Mouse (Mus musculus): ENCODE measurements around the gene Sctr.

The Sctr gene

DNA sequence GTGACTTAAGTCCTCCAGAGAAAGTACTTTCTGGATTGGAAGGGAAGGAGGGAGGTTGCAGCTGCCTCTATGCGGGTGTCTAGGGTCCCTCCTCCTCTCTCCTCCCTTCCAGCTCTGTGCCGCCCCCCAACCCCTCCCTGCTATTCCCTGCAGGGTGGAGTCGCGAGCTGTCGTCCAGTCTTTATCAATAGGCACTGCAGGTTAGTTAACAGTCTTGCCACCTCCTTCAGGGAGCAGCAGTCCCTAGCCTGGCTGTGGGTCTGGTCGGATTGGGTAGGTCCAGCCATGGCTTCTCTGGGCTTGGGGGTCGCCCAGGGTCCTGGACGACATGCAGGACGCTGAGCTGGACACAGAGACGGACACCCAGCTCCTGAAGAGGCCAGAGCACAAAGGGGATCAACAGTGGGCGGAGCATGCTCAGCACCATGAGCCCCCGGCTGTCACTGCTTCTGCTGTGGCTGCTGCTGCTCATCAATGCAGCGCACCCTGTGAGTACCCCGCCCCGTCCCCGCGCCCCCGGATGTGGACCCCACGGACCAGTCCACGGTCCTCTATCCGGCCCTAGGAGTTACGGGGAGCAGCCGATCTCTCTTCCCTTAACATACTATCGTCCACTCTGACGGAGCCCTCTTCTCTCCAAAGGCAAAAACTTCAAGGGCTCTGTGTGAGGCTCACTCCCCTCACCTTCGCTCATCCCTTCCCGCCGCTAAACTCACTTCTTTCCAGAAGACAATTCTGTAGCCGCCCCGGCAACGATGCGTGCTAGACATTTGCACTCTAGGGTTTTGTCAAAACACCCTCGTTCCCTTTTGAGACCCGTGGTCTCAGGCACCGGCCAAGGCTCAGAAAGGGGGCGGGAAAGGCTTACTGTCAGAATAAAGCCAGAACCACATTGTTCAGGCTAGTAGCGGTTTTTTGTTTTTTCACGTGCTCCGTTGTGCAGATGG is at the start of gene Sctr:
Gene Sctr (plus strand): TSS at position 51 of the 947 bp plus-strand sequence.
- DNase-seq = no peak

DNA sequence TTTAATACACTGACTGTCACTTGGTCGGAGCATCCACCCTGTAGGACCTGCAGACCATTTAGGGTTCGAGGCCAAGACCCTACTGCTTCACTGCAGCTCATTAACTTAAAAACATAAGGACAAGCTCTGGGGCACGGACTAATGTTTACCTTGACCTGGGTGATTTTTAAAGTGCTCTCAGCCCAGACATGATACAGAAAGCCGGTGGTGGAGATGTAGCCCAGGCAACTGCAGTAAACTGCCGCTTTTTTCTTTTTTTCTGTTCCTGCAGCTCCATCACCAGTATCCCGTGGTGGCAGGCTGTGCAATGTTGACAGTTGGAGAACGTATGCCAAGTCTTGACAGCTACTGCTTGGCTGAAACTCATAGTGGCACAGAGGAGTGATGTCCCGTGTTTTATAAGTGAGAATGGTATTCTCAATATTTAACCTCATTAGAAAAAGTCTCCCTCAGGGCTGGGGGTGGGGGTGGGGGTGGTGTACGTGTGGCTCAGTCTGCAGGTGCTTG is 48.9 kb upstream of the Sctr start:
- DNase-seq = no peak

DNA sequence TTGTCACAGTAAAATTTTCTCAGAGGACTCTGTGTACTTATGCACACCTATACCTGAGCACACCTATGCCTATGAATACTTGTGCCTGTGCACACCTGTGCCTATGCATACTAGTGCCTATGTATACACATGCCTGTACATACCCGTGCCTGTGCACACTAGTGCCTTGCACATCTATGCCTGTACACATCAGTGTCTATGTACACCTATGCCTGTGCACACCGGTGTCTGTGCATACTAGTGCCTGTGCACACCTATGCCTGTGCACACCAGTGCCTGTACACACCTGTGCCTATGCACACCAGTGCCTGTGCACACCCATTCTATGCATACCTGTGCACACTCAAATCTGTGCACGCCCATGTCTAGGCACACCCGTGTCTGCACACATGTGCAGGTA is 47.2 kb upstream of the Sctr start:
- no peak for DNase-seq

DNA sequence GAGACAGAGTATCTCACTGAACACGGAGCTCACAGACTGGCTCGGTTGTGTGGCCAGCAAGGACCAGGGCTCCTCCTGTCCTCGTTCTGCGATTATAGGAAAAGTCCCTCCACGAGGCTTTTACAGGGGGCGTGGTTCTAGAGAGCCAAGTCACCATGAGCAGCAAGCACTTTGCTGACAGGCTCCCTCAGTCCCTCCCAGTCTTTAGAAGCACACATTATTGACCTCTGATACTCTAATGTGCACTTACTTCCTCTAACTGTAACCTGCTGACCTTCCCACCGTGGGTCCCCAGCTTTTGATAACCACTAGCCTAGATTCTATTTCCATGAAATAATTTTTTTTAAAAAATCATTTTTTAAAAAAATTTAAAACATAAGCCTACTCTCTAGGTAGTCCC is 46.8 kb upstream of the Sctr start:
- no peak for DNase-seq

DNA sequence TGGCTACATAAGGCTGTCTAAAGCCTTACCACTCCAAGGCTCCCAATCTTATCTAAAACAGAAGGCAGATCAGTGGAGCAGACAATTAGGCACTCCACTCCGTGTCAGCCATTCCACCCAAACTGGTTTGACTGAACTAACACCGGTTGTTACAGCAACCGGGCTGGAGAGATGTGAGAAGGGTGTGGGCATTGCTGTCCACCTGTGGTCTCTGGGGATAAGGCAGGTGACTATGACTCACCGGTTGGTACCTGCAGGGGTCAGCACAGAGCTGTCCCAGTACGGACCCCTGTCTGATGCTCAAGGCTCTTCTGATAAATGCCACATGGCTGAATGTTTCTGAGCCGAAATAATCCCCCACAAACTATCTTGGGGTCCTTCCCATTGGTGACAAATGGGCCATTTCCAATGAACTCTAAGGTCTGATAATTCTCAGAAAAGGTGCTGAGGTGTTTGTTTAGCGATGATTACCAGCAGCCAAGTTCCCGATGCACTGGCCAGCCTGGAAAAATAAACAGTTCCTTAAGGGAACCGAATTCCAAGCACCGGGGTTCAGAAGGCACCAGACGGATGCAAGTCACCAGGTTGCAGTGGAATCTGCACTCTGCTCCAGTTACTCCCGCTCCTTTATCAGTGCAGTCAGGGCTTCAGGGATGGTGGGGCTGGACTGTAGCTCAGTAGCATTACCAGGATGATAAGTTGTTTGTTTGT is 40.7 kb upstream of the Sctr start:
- DNase-seq = peak; percentile 6

DNA sequence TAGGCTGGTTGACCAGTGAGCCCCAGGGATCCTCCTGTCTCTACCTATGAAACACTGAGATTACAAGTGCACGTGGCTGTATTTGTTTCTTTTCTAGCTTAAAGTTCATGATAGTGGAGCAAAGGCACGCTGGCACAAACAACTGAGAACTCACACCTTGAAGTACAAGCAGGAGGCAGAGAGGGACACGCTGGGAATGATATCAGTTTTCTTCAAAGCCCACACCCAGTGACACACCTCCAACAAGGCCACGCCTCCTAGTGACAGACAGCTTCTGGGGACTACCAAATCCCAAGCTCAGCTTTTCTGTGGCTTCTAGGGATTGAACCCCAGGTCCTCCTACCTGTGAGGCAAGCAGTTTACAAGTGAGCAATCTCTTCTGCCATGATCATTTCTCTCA is 33.6 kb upstream of the Sctr start:
- no peak for DNase-seq

DNA sequence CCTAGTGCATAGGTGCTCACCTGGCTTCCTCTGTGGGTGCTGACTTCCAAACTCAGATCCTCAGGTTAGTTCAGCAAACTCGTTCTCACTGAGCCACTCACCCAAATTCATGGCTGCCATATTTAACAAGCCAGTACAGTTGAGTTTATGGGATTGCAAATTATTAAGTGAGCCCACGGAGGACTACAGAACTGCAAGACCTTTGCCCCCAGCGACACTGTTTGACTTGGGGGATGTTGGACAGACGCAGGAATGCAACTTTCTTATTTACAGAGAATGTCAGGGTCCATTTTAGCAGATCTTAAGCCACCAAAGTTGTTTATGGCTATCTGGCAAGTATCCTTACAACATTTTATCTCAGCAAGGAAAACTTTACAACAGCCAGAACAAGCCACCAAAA is 31.6 kb upstream of the Sctr start:
- no peak for DNase-seq

DNA sequence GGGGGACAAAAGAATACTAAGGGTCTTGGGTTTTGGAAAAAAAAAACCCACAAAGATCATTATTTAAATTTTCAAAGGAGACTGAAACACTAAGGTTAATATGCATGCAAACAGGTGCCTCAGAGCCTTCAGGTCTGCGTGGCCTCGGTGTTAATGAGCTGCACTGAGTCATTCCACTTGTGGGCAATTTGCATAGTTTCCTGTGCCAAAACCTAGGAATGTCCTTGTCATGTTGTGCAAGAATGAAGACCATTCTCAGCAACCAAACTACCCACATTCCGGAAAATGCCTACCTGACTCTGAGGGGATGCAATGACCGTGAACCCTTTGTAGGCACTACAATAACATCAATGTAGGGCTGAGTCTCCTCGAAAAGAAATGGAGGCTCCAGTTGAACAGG is 20.1 kb upstream of the Sctr start:
- no peak for DNase-seq

DNA sequence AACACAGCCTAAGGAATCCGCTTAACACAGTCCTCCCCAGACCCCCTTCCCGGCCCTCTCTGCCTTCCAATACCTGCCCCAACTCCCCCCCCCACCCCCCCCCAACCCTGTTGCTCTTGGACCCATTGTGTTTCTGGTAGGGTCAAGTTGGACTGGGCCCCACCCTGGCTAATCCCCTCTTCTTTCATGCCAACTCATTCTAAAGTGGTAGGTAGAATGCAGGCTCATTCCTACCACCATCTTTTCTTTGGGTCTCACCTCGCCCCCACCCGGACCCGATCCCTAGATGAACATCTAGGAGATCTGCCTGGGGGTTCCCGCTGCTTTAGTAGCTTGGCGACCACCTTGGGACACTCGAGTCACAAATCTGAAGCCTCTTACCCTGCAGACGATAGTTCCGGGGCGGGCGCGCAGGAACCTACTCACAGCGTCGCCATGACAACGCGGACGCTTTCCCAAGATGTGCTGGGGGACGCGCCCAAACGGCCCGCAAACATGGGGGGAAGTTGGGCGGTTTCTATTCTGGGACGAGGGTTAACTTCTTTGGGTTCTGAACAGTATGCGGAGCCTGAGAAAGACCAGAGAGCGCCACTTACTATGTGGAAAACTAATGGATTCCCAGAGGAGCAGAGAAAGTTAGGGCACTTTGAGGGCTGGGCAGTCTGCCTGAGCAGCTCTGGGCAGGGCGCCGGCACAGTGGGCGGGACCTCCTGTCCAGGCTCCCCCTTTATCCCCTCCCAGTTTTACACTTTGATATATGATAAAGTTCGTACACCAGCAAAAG is 9.7 kb upstream of the Sctr start, which contains the start of gene Cfap221:
Gene Cfap221 (minus strand): TSS at position 437 of the 784 bp plus-strand sequence.
- DNase-seq = peak; percentile 63

DNA sequence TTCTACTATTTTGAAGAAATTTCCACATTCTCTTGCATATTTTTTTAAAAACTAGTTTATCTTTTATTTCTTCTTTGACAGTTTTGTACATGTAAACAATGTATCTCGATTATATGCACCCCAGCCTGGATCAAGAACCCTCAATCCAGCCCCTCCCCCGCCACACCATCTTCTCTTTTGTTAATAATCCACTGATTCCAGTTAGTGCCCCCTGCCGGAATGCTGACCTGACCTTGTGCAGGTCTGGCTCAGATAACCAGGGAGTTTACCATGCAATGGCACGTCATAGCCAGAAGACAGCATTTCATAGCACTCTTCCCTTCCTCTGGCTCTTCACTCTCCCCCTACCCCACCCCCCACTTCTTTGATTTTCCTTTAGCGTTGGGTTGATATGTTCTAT is 9.1 kb upstream of the Sctr start:
- DNase-seq = peak; percentile 32

DNA sequence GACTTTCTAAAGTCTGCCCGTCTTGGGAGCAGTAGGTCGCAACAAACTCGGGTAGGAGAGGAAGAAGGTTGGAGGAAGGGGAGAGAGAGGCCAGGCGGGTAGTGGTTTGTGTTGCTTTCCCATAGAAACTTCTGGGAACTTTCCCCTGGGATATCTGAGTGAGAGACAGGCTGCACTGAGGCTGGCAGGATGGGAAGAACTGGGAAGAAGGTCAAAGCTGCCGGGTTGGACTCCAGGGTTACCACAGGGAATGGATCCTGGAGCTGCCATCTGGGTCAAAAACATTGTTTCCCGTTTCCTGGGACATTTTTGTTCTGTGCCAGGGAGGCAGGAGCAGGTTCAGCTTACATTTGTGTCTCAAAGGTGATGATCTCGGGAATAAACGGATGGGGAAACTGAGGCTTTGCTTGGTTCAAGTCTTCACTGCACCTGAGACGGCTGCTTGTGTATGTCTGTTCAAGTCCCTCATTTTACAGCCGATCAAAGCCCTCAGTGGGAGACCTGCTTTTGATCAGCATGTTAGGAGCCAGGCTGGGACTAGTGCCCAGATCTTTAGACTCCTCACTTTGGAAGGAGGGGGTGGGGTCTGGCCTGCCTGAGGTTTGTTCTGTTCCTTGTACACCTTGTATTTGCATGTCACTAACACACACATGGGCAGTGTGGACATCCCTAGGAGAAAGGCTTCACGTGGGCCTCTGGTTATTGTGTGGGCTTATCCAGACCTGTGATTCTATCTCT is 1.3 kb downstream of the Sctr start:
- DNase-seq = no peak

DNA sequence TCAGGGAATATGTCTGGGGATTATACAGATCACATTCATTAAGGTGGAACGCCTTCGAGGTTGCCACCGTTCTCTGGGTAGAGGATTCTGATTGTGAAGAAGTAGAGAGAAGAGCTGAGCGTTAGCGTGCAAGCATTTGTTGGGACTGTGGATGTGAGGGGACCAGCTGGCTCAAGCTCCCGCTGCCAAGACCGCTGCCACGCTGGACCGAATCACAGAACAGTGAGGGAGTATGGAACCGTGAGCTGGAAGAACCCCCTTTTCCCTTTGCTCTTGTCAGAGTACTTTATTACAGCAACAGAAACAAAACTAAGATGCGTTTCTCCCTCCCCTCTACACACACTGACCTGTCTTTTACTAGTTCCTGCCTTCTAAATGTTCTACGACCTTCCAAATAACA is 5.9 kb downstream of the Sctr start:
- DNase-seq = no peak

DNA sequence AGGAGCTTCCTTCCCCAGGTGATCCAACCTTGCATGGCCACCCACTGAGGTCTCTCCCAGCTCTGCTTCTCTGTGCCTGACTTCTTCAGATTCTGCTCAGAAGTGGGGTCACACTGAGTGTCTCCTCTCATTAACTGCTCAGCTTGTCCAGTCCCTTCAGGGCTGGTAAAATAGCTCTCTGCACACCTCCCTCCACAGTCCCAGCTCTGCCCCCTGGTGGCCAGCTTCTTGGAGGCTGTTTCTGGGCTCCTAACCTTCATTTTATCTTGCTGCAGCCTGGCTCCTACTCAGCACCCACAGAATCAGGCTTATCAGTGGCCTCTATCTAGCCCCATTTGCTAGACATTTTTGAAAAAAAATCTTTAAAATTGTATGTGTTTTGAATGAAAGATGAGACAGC is 6.4 kb downstream of the Sctr start:
- DNase-seq = peak; percentile 81

DNA sequence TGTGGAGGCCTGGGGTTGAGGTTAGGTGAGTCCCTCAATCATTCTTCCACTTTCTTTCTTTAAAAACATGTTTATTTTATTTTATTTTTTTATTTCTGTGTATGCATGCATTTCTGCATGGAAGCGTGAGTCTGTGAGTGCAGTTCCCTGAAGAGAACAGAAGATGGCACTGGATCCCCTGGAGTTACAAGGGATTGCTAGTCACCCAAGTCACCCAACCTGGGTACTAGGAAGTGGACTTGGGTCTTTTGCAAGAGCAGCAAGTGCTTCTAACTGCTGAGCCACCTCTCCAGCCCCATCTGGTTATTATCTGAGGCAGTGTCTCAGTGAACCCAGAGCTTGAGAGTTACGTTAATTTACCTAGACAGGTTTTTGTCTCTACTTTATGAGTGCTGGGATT is 9.5 kb downstream of the Sctr start:
- no peak for DNase-seq

DNA sequence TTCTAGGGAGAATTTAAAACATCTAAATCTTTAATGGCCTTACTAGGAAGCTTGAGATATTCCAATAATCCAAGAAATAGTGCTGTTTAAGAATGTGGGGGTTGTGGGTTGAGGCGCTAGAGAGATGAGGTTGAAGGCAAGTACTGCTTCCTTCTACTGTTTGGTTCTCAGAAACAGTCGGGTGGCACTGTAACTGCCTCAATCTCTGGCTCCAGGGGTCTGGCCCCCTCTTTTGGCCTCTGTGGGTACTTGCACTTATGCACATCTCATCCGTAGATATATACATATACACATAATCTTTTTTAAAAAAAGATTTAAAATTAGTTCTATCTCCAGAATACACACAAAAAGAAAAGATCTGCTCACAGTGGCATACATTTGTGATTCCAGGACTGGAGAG is 12.2 kb downstream of the Sctr start:
- DNase-seq = no peak

DNA sequence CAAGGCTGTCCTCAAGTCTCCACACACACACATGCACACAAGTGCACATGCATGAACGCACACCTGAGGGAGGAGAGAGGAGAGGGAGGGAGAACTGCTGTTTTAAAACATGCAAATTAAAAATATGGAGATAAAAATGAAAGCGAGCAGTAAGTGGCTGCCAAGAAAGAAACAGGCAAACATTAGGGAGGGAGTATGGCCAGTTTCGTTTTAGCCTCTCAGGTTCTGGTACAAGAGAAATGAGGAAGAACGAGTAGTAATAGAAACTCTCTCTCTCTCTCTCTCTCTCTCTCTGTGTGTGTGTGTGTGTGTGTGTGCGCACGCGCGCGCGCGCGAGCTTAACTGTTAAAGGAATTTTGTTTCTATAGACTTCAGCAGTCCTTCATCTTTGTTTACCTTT is 12.7 kb downstream of the Sctr start:
- DNase-seq = no peak

DNA sequence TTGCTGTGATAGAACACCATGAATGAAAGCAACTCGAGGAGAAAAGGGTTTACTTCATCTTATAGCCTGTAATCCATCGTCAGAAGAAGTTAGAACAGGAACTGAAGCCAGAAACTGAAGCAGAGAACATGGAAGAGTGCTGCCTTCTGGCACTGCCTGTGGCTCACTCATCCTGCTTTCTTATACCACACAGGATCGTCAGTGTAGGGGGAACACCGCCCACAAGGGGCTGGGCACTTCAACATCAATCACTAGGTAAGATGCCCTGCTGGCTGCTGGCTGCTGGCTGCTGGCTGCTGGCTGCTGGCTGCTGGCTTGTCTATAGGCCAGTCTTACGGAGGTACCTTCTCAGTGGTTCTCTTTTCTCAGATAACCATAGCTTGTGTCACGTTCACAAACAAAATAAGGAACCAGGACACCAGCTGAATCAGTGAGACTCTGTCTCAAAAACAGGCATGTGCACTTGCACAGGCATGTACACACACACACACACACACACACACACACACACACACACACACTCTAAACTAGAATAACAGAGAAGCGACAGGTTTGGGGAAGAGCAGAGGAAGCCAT is 13.7 kb downstream of the Sctr start:
- DNase-seq = no peak

DNA sequence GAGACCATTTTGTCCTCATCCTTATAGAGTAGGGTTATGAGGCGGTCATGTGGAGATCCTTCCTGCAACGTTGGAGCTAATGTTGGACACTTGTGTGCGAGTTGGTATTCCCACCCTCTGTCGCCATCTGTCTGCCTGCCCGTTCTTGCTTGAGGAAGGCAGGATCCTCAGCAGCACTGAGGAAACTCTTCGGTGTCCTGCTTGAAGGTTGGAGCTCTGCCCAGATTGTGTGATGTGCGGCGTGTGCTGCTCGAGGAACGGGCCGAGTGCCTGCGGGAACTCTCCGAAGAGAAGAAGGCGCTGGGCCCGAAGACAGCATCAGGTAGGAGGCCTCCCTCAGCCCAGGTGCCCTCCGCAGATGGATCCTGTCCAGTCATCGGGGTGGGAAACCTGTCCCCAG is 15.3 kb downstream of the Sctr start:
- no peak for DNase-seq

DNA sequence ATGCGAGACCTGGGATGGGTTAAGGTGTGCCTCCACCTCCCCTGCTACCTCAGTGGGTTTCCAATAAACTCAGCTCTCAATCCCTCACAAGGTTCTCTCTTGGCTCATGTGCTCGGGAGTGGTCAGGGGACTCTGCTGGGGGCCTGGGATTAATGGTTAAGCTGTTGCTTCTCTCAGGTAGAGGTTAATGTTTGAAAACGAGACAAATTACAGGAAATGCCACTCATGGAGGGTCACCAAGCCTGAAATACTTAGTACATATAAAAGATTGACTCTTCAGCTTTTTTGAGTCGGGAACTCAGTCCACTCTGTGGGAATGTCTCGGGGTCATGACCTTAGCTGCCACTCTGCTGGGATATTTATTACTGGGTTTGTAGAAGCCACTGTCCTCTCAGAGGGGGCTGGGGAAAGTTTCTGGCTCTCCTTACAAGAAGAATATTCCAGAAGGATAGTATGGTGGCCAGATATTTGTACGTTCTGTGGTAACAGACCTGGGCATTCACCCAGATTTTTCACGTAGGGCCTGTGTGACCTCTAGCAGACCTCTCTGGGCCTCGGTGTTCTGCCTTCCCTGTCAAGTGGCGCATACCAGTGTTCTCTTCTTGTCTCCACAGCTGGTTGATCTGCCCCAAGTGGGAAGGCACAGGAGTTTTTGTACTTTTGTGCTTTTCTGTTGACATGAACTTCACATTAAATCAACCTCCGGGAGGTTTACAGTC is 17.8 kb downstream of the Sctr start:
- no peak for DNase-seq

DNA sequence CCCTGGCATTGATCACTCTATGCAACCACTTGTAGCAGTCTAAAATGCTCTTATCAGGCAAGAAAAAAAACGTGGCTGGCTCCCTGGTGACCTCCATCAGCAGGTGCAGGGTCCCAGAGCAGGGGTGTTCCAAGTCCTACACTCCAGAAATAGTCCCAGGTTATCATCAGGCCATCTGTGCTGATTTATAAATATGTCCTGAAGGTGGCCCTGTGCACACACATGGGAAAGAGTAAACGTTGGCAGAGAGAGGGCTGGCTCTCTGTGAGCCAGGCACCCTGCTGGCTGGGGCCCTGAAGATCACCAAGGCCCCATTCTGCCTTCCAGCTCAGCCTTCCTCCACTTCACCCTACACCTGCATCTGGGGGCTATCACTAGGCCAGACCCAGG is 18.4 kb downstream of the Sctr start:
- DNase-seq = no peak

DNA sequence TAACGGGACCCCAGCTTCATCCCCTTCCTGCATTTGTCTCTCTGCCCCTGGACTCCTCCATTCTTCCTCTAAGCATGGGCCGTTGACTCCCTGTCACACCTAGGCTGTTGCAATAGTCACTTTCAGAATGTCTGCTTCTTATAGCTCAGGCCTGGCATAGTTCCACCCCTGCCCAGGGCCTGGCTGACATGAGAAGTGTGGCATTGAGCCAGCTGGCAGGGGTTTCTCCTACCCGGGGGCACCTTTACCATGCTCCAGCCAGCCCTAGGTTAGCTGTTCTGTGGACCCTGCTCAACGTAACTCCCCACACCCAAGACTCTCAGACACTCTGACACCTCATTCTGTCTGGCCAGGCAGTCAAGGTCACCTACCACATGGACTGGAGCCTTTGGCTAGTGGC is 21.0 kb downstream of the Sctr start:
- peak; percentile 45 for DNase-seq
